Mouse (Mus musculus): Measurements from ENCODE around the gene Lrrc32. TPM values are rescaled to one million over a fixed set of nuclear protein-coding genes. Genes with fewer than 3 reads are reported as not detected.

Lrrc32 gene
- total RNA-seq, 2 experiments from 2014 or later = 17.3 to 21.1 TPM

- no peak for DNase-seq
Observed at GRCm38 (mm10) chr7:98488398-98489130, 519 bp upstream of the Lrrc32 start.

GRCm38 (mm10) chr7:98489623-98490084 lies 571 bp downstream of the Lrrc32 start:
- peak; percentile 86 to 91 for DNase-seq

- DNase-seq = no peak
Observed at GRCm38 (mm10) chr7:98490328-98490727, 1.2 kb downstream of the Lrrc32 start.

DNA sequence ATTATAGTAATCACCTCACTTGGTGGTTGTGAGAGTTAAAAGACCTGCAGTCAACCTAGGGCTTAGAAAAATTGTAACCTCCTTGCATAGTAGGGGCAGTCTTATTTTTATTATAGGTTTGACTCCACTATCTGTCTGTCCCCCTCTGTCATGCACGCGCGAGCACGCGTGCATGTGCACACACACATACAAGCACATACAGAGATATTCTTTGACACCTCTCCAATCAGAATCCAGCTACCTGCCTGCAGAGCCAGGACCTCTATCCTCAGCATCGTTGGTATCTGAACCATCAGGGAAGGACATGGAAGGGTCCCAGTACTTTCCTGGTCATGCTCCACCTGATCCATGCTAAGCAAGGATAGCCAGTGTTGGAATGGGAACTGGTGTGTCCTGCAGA lies 1.8 kb downstream of the Lrrc32 start:
- DNase-seq = no peak

DNA sequence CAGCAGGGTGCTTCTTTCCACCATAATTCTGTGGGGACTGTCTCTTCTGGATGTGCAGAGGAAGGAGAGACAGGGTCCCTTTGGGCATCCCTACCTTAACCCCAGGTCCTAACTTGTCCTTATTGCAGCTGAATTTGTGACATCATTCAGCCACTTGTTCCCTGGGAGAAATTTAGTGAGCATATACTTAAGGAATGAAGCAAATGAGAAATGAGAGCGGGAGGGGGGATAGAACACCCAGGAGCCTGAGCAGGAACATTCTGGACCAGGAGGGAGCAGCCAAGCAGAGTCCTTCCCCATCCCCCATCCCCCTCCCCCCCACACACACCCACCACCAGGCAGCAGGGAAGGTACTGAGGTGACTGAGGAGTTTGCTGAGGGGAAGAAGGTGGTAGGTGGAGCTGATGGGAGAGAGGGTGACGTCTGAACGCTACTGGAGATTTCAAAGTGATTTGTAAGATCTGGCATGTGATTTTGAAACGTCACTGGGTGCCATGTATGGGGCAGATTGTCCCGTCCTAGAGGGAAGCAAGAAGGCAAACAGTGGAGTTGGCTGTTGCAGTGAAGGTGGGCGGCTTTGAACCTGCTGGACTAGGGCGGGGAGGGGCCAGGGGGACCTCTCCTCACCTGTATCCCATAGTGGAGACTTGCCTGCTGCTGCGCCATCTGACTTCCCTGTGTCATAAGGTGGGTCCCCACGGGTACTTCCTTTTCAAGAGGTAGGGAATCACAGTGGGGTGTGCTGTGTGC lies 2.5 kb downstream of the Lrrc32 start:
- DNase-seq = no peak

- DNase-seq = no peak
Observed at GRCm38 (mm10) chr7:98492331-98492730, 3.2 kb downstream of the Lrrc32 start.

DNA sequence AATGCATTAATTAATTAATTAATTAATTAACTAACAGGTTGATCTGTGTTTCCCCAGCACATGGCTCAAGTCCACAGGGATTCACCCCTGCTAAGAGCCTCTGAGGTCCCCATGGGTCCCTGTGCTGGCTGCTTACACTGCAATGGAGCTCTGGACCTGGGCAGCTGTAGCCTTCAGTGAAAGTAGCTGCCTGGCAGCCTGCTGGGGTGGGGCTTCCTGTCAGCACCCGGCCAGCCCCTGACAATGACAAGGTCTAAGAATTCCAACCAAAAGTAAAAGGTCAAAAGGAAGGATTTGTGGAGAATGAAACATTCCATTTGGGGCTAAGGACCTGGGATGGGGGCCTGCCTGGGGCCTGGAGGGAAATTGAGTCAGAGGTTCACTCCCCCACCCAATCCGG lies 4.2 kb downstream of the Lrrc32 start:
- DNase-seq = peak; percentile 40 to 62

GRCm38 (mm10) chr7:98493901-98494480 lies 4.9 kb downstream of the Lrrc32 start:
- no peak for DNase-seq

DNA sequence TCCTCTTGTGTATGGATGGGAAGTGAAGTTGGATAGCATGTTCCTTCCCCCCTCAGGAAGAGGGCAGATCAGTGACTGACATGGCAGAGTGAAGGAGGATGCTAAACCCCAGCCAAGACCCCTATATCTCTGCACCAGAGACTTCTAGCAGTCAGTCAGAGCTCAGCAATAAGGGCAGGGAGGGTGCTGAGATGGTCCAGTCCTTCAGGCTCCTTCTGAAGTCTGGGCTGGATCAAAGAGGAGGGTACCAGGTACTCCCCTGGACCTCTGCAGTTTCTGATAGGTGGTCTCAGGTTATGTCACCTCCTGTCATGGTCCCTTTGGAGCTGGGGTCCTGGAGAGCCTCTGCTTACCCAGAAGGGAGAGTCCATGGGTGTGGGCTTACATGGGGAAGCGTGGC lies 6.5 kb downstream of the Lrrc32 start:
- no peak for DNase-seq

DNA sequence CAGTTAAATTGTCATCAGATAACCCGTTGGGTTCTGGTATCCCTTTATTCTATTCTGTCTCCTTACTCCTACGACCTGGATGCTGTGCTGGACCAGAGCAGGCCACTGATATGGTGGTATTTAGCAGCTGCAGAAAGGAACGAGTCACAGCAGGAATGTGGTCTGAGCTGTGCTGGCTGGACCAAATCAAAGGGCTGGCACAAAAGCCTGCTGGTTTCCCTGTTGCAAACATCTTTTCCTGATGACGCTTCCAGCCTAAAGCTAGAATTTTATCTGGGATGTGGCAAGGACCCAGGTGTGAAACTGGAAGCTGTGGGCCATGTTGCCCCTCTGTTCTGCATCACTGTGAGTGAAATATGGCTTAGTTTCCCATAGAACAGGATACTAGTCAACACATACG lies 8.4 kb downstream of the Lrrc32 start:
- DNase-seq = no peak

GRCm38 (mm10) chr7:98498101-98498500 lies 9.0 kb downstream of the Lrrc32 start:
- no peak for DNase-seq

GRCm38 (mm10) chr7:98498656-98499560 lies 9.8 kb downstream of the Lrrc32 start:
- no peak for DNase-seq

DNA sequence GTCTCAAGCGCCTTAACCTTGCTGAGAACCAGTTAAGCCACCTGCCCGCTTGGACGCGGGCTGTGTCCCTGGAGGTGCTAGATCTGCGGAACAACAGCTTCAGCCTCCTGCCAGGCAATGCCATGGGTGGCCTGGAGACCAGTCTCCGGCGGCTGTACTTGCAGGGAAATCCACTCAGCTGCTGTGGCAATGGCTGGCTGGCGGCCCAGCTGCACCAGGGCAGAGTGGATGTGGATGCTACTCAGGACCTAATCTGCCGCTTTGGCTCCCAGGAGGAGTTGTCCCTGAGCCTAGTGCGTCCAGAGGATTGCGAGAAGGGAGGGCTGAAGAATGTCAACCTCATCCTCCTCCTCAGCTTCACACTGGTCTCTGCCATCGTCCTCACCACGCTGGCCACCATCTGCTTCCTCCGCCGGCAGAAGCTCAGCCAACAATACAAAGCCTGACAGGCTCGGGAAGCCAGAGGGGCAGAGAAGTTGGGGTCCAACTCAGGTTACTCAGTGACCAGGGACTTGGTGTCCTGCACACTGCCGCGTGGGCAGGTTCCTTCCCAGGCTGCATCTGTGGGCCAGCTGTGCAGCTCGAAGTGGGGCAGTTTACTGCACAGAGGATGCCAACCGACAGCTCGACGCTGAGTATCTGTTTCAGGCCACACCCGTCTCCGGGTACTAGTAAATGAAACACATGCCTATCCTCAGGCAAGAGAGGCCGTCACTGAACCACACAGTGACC lies 10.6 kb downstream of the Lrrc32 start:
- DNase-seq = no peak

DNA sequence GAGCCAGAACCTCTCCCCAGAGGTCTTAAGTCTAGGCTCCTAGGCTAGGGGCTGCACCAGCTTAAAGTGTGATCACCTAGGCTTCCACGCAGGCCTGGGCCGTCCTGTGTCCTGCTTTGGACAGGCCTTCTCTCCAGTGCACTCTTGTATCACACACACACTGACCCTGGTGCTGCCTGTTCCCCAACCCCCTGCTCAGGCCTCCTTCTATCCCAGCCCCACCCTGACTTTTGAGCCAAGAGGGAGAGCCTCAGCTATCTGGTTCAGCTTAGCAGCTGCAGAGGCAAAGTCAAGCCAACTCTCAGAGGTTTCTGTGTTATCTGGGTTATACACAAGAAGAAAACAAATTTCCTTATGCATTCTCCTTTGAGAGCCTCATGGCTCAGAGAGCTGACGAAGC lies 11.4 kb downstream of the Lrrc32 start:
- no peak for DNase-seq

DNA sequence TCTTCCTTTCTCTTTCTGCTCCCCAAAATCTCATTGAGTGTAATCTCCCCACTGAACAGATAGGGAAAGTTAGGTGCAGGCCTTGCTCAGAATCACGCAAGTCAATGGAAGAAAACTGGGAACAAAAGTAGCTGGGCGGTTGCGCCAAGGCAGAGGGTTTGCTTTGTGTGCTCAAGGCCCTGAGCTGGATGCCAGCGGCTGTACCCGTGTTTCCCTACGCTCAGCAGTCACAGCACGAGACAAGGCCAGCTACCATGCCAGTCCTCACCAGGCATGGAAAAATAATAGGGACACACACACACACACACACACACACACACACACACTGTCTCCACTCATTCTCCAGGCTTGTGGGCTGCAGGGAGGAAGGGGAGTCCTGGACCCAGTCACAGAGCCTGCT lies 12.0 kb downstream of the Lrrc32 start:
- DNase-seq = no peak

- DNase-seq = no peak
Observed at GRCm38 (mm10) chr7:98502921-98503320, 13.8 kb downstream of the Lrrc32 start.

DNA sequence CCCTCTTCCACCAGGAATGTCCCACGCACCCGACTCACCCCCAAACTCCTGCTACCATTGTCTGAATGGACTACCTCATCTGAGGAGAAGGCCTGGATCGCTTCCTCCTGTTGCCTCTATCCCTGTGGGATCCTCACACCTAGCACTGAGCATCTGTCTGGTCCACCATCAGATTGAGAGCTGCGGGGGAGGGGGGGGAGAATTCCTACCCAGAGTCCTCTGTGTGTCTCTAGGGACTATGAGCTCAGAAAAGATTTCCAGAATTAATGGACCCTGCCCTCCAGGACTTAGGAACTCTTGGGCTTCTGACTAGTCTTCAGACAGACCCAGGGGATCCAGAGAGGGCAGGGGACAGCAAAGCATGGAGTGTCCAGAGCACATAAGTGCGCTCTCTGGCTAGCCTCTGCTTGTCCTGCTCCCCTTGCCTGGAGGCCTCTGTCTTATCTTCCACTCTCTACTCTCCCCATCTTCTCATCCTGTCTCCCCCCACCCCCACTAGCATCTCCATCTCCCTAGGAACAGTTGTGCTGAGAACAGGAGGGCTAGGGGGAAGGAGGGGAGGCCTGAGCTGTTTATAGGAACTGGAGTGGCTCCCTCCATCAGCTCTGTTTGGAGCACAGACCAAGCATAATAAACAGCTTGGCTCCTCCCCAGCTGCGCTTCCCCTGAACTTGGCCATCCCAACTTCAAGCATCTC lies 15.0 kb downstream of the Lrrc32 start:
- no peak for DNase-seq

DNA sequence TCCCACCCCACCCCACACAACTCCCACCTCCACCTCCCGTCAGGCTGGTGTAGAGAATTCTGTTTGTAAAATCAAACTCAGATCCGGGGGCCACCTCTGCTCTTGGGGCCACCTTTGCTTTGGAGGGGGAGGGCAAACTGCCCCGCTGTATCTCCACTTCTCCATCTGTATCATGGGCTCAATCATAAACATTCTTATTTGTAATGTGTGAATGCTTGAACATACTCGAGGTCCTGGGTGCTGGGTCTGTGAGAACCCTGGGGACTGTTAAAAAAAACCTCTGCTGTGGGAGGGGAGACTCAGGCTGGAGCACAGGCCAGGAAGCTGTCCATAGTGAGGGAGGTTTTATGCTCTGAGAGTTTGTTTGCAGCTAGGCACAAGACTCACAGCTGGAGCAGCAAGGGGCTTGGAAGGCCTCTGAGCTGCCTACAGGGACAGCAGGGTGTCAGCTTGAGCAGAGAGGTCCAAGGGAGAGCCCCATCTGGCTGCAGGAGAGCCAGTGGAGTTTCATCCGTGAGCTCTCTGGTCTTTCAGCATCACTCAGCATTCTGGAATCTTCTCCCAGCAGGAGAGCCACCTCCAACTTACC lies 15.7 kb downstream of the Lrrc32 start:
- DNase-seq = no peak

- DNase-seq = no peak
Observed at GRCm38 (mm10) chr7:98505664-98506063, 16.6 kb downstream of the Lrrc32 start.

Data from adrenal gland, postnatal 36 days (tissue).